Mouse (Mus musculus): Measurements from ENCODE around the gene 3110040M04Rik. TPM values are rescaled to one million over a fixed set of nuclear protein-coding genes. Genes with fewer than 3 reads are reported as not detected.
A peak's percentile ranks its signal among the peaks of the same experiment; 100 is the strongest.

Gene 3110040M04Rik
- polyA plus RNA-seq, 1 experiment, result 0.13 TPM

- Histone ChIP-seq H3K27ac (ENCODE audit: insufficient read depth, low read depth, low read length) (peak overlapping the region; percentile 95), H3K36me3 (ENCODE audit: control insufficient read depth, insufficient read depth, low read length) (no peaks in the 10 kb centered on the region), H3K27me3 (replicated peaks; ENCODE audit: control insufficient read depth, insufficient read depth, low read length) (no peaks in the 10 kb centered on the region), H3K4me3 (ENCODE audit: insufficient read depth, low read depth, low read length) (no peak overlapping the region), H3K4me1 (ENCODE audit: control insufficient read depth, insufficient read depth, low read length) (peaks cover 17% of the 10 kb centered on the region; the same call in 1 of the 2 replicates)
- DNase-seq, result no peak
- no peak for TF ChIP-seq CTCF (conservative IDR thresholded peaks at IDR 0.05; ENCODE audit: insufficient read depth, insufficient read length, low read depth, low read length)
- TF ChIP-seq POLR2A (IDR thresholded peaks at IDR 0.05; ENCODE audit: low read depth, low read length), result no peak
- WGBS, result 17% methylated on average over 1 of the region's 1 CpGs
These were observed 12.1 kb downstream of the 3110040M04Rik start for GRCm38 (mm10) chr1:151215985-151216384.

- 31% methylated on average over 3 of the region's 3 CpGs for WGBS
- Histone ChIP-seq H3K36me3 (ENCODE audit: control insufficient read depth, insufficient read depth, low read length) (no peaks in the 10 kb centered on the region), H3K4me1 (ENCODE audit: control insufficient read depth, insufficient read depth, low read length) (peaks cover 17% of the 10 kb centered on the region; the same call in 1 of the 2 replicates), H3K27ac (ENCODE audit: insufficient read depth, low read depth, low read length) (peak overlapping the region; percentile 95), H3K27me3 (replicated peaks; ENCODE audit: control insufficient read depth, insufficient read depth, low read length) (no peaks in the 10 kb centered on the region), H3K4me3 (ENCODE audit: insufficient read depth, low read depth, low read length) (no peak overlapping the region)
- TF ChIP-seq CTCF (conservative IDR thresholded peaks at IDR 0.05; ENCODE audit: insufficient read depth, insufficient read length, low read depth, low read length) (no peak), POLR2A (IDR thresholded peaks at IDR 0.05; ENCODE audit: low read depth, low read length) (no peak)
- peak; percentile 91 for DNase-seq
These were observed 12.5 kb downstream of the 3110040M04Rik start for GRCm38 (mm10) chr1:151216417-151216816.

GRCm38 (mm10) chr1:151219045-151219444, 15.1 kb downstream of the 3110040M04Rik start:
- no peaks in the 10 kb centered on the region for H3K36me3 ChIP-seq (ENCODE audit: control insufficient read depth, insufficient read depth, low read length)
- no peak for DNase-seq
- H3K4me3 ChIP-seq (ENCODE audit: insufficient read depth, low read depth, low read length), result no peak overlapping the region
- no peaks in the 10 kb centered on the region for H3K27me3 ChIP-seq (replicated peaks; ENCODE audit: control insufficient read depth, insufficient read depth, low read length)
- H3K4me1 ChIP-seq (ENCODE audit: control insufficient read depth, insufficient read depth, low read length), result peaks cover 20% of the 10 kb centered on the region; the same call in 1 of the 2 replicates
- TF ChIP-seq CTCF (conservative IDR thresholded peaks at IDR 0.05; ENCODE audit: insufficient read depth, insufficient read length, low read depth, low read length), result no peak
- TF ChIP-seq POLR2A (IDR thresholded peaks at IDR 0.05; ENCODE audit: low read depth, low read length), result no peak
- 95% methylated on average over 5 of the region's 5 CpGs for whole genome bisulfite sequencing
- H3K27ac ChIP-seq (ENCODE audit: insufficient read depth, low read depth, low read length), result no peak overlapping the region

GRCm38 (mm10) chr1:151220098-151220497, 16.2 kb downstream of the 3110040M04Rik start:
- Histone ChIP-seq H3K36me3 (ENCODE audit: control insufficient read depth, insufficient read depth, low read length) (no peaks in the 10 kb centered on the region), H3K27ac (ENCODE audit: insufficient read depth, low read depth, low read length) (no peak overlapping the region), H3K4me3 (ENCODE audit: insufficient read depth, low read depth, low read length) (no peak overlapping the region), H3K27me3 (replicated peaks; ENCODE audit: control insufficient read depth, insufficient read depth, low read length) (no peaks in the 10 kb centered on the region), H3K4me1 (ENCODE audit: control insufficient read depth, insufficient read depth, low read length) (peaks cover 23% of the 10 kb centered on the region; the same call in 1 of the 2 replicates)
- no peak for DNase-seq
- TF ChIP-seq POLR2A (IDR thresholded peaks at IDR 0.05; ENCODE audit: low read depth, low read length) (no peak), CTCF (conservative IDR thresholded peaks at IDR 0.05; ENCODE audit: insufficient read depth, insufficient read length, low read depth, low read length) (no peak)
- WGBS, result 87% methylated on average over 7 of the region's 7 CpGs

GRCm38 (mm10) chr1:151222561-151223267, 18.8 kb downstream of the 3110040M04Rik start:
- WGBS, result 92% methylated on average over 10 of the region's 10 CpGs
- H3K27ac ChIP-seq (ENCODE audit: insufficient read depth, low read depth, low read length), result no peak overlapping the region
- TF ChIP-seq CTCF (conservative IDR thresholded peaks at IDR 0.05; ENCODE audit: insufficient read depth, insufficient read length, low read depth, low read length), result no peak
- no peak for TF ChIP-seq POLR2A (IDR thresholded peaks at IDR 0.05; ENCODE audit: low read depth, low read length)

GRCm38 (mm10) chr1:151223377-151223776, 19.5 kb downstream of the 3110040M04Rik start:
- 70% methylated on average over 1 of the region's 1 CpGs for WGBS
- TF ChIP-seq CTCF (conservative IDR thresholded peaks at IDR 0.05; ENCODE audit: insufficient read depth, insufficient read length, low read depth, low read length), result no peak
- no peak for TF ChIP-seq POLR2A (IDR thresholded peaks at IDR 0.05; ENCODE audit: low read depth, low read length)
- Histone ChIP-seq H3K4me1 (ENCODE audit: control insufficient read depth, insufficient read depth, low read length) (peaks cover 6% of the 10 kb centered on the region; the same call in 1 of the 2 replicates), H3K27me3 (replicated peaks; ENCODE audit: control insufficient read depth, insufficient read depth, low read length) (no peaks in the 10 kb centered on the region), H3K27ac (ENCODE audit: insufficient read depth, low read depth, low read length) (no peak overlapping the region), H3K4me3 (ENCODE audit: insufficient read depth, low read depth, low read length) (no peak overlapping the region), H3K36me3 (ENCODE audit: control insufficient read depth, insufficient read depth, low read length) (no peaks in the 10 kb centered on the region)
- no peak for DNase-seq

More at GRCm38 (mm10) chr1:151222561-151223267, 18.8 kb downstream of the 3110040M04Rik start:
- Histone ChIP-seq H3K27me3 (replicated peaks; ENCODE audit: control insufficient read depth, insufficient read depth, low read length) (no peaks in the 10 kb centered on the region), H3K36me3 (ENCODE audit: control insufficient read depth, insufficient read depth, low read length) (no peaks in the 10 kb centered on the region), H3K4me1 (ENCODE audit: control insufficient read depth, insufficient read depth, low read length) (peaks cover 8% of the 10 kb centered on the region; the same call in 1 of the 2 replicates), H3K4me3 (ENCODE audit: insufficient read depth, low read depth, low read length) (no peak overlapping the region)
- DNase-seq, result no peak

- 51% methylated on average over 1 of the region's 1 CpGs for WGBS
- peaks cover 6% of the 10 kb centered on the region; the same call in 1 of the 2 replicates for H3K4me1 ChIP-seq (ENCODE audit: control insufficient read depth, insufficient read depth, low read length)
- H3K36me3 ChIP-seq (ENCODE audit: control insufficient read depth, insufficient read depth, low read length), result no peaks in the 10 kb centered on the region
- H3K4me3 ChIP-seq (ENCODE audit: insufficient read depth, low read depth, low read length), result no peak overlapping the region
- H3K27me3 ChIP-seq (replicated peaks; ENCODE audit: control insufficient read depth, insufficient read depth, low read length), result no peaks in the 10 kb centered on the region
- no peak for TF ChIP-seq POLR2A (IDR thresholded peaks at IDR 0.05; ENCODE audit: low read depth, low read length)
- TF ChIP-seq CTCF (conservative IDR thresholded peaks at IDR 0.05; ENCODE audit: insufficient read depth, insufficient read length, low read depth, low read length), result no peak
- peak; percentile 71 for DNase-seq
- H3K27ac ChIP-seq (ENCODE audit: insufficient read depth, low read depth, low read length), result peak overlapping the region; percentile 90
These were observed 20.6 kb downstream of the 3110040M04Rik start for GRCm38 (mm10) chr1:151224536-151224935.

Data from kidney, adult 2 months (tissue).